Comparison of ENCODE assay signal across 10 mouse cellular contexts in genomic region chr4:100990996-100991395, GRCm38 (mm10). TPM values are rescaled to one million over a fixed set of nuclear protein-coding genes. Genes with fewer than 3 reads are reported as not detected.
DNase-seq lines count a peak whose midpoint lies in the region; ATAC-seq lines count a peak whose summit lies in the region.
"Had no signal": no experiment of that assay in that cellular context is flagged by ENCODE, and none has a peak within 500 bp of the region (broad histone marks: within the 10 kb centered on the region; RNA-seq: fewer than 3 reads in every experiment).

No protein-coding gene starts in this region.

- H3K4me3 ChIP-seq in hindbrain, embryonic 16.5 days (ENCODE audit: low read length): no peak overlapping the region
- H3K4me3 ChIP-seq in midbrain, embryonic 13.5 days (replicated peaks): no peak overlapping the region
- H3K4me3 ChIP-seq: megakaryocyte, embryonic 14.5 days had no signal

- no peaks in the 10 kb centered on the region for H3K27me3 ChIP-seq in hindbrain, embryonic 16.5 days (replicated peaks; ENCODE audit: control insufficient read depth, insufficient read depth, low read length)
- no peaks in the 10 kb centered on the region for H3K27me3 ChIP-seq in midbrain, embryonic 13.5 days
- H3K27me3 ChIP-seq: megakaryocyte, embryonic 14.5 days had no signal

- no peak overlapping the region for H3K4me2 ChIP-seq in hindbrain, embryonic 16.5 days (ENCODE audit: low read length)
- H3K4me2 ChIP-seq in midbrain, embryonic 13.5 days (replicated peaks): no peak overlapping the region

- no peak overlapping the region for H3K9ac ChIP-seq in hindbrain, embryonic 16.5 days (ENCODE audit: low read depth, low read length)
- H3K9ac ChIP-seq in midbrain, embryonic 13.5 days (replicated peaks): no peak overlapping the region

- DNase-seq in left cerebral cortex, postnatal 4 days: peak; percentile 74
- DNase-seq in left cerebral cortex, adult 9 months (ENCODE audit: low spot score in 2 of 2): no peak
- peak; percentile 42 for DNase-seq in fibroblast of lung, adult 2 months (ENCODE audit: low read depth)
- DNase-seq in left cerebral cortex, postnatal 25 days (ENCODE audit: low spot score in 2 of 2): no peak
- DNase-seq: layer of hippocampus, adult 9-11 months had no signal

- peak overlapping the region; percentile 60; the same call in 1 of the 2 replicates for H3K27ac ChIP-seq in hindbrain, embryonic 16.5 days (ENCODE audit: low read depth, low read length)
- peak overlapping the region; percentile 57 for H3K27ac ChIP-seq in midbrain, embryonic 13.5 days

- H3K4me1 ChIP-seq in hindbrain, embryonic 16.5 days (ENCODE audit: control insufficient read depth, insufficient read depth, low read depth, low read length): peaks cover 18% of the 10 kb centered on the region
- H3K4me1 ChIP-seq in midbrain, embryonic 13.5 days (replicated peaks): peaks cover 66% of the 10 kb centered on the region
- H3K4me1 ChIP-seq: megakaryocyte, embryonic 14.5 days had no signal

- ATAC-seq in hindbrain, embryonic 16.5 days: peak; percentile 82
- peak; percentile 22; the same call in 1 of the 2 replicates for ATAC-seq in midbrain, embryonic 13.5 days
- no peak for ATAC-seq in megakaryocyte-erythroid progenitor cell, adult 5-6 weeks (replicated peaks; ENCODE audit: low FRiP score, low TSS enrichment, poor library complexity, severe bottlenecking)

- no peaks in the 10 kb centered on the region for H3K9me3 ChIP-seq in hindbrain, embryonic 16.5 days (ENCODE audit: control insufficient read depth, low read length)
- no peaks in the 10 kb centered on the region for H3K9me3 ChIP-seq in midbrain, embryonic 13.5 days
- H3K9me3 ChIP-seq: megakaryocyte, embryonic 14.5 days had no signal

- WGBS in hindbrain, embryonic 16.5 days: 10% methylated on average over 4 of the region's 4 CpGs
- 31% methylated on average over 4 of the region's 4 CpGs for WGBS in midbrain, embryonic 13.5 days

- H3K36me3 ChIP-seq in hindbrain, embryonic 16.5 days (ENCODE audit: control insufficient read depth, insufficient read depth, low read length): peaks cover 8% of the 10 kb centered on the region
- H3K36me3 ChIP-seq in midbrain, embryonic 13.5 days: peaks cover 79% of the 10 kb centered on the region

- intact Hi-C loops in left cerebral cortex, postnatal 4 days (cut with DNase I): no loop called here
- intact Hi-C loops in left cerebral cortex, postnatal 25 days (cut with DNase I): no loop called here

RNA-seq across cellular contexts. Expression of gene Gm10577, which starts 29.5 kb away (rescaled TPM):
- total RNA-seq in left cerebral cortex, postnatal 4 days (2021): not detected
- not detected in 2 replicates for polyA plus RNA-seq in hindbrain, embryonic 16.5 days (2015; fragmentation: Nextera tagmentation; extraction: Ambion mirVana)
- polyA plus RNA-seq in midbrain, embryonic 13.5 days (2015; fragmentation: Nextera tagmentation; extraction: Ambion mirVana): not detected in 2 replicates
- not detected for total RNA-seq in left cerebral cortex, postnatal 25 days (2021)
- total RNA-seq in megakaryocyte-erythroid progenitor cell, adult 5-6 weeks (2014; fragmentation: Nextera tagmentation): not detected in 2 replicates
- total RNA-seq in megakaryocyte-erythroid progenitor cell, adult 5-6 weeks (2017): not detected in 2 replicates
- total RNA-seq: heart, adult 18-20 months had no signal

Comparison
In these comparisons a context has a peak if more than half of its experiments do, and no peak if none do; other contexts are left out.
1. DNase-seq: peak in left cerebral cortex, postnatal 4 days (single experiment) and fibroblast of lung, adult 2 months (single experiment); none in left cerebral cortex, adult 9 months (0 of 2) and left cerebral cortex, postnatal 25 days (0 of 2).